Mouse (Mus musculus) cerebellum, adult 9-11 months (tissue): ENCODE data around the gene Vmn1r57.
"Not testable (repeated sequence)": the region's sequence is repeated elsewhere in the genome, so short reads cannot be mapped to it uniquely, and the experiment has no call there.

ENCODE experiments used
- DNase-seq: peaks from one replicate; pipeline ENCODE4 v3.0.0; 2022

Vmn1r57 gene

GRCm38 (mm10) chr7:5218193-5218592 is at the start of gene Vmn1r57:
TSS of gene Vmn1r57 (plus strand) at chr7:5218493.
- not testable (repeated sequence) for DNase-seq

- DNase-seq, result not testable (repeated sequence)
These were observed 21.6 kb upstream of the Vmn1r57 start, which contains the start of gene Vmn1r56 for GRCm38 (mm10) chr7:5196647-5197046. TSS of gene Vmn1r56 (minus strand) at chr7:5196747.

- no peak for DNase-seq
These were observed 44.8 kb downstream of the Vmn1r57 start for GRCm38 (mm10) chr7:5263051-5263450.
